Mouse (Mus musculus): ENCODE results near the gene Scyl1.

DNA sequence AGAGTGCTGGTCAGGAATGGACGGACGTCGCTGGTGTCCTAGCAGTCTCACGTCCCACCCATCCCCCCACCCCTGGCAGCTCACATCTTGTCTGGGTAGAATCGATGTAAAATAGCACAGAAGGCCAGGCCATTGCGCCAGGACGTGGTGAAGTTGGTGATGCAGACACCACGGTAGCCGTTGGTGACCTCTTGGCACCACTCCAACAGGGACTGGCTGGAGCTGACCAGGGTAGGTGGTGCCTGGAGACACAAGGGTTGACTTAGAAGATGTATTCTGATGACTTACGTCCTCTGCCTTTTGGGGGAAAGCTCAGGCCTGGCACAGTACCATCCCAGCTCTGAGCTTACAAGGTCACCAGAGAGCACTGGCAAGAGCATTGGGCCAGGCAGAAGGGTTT, 54.3 kb downstream of the Scyl1 start:
- no peak for TF ChIP-seq CTCF (IDR thresholded peaks at IDR 0.05)
- TF ChIP-seq EP300 (IDR thresholded peaks at IDR 0.05; ENCODE audit: insufficient read depth, low read depth, low read length), result no peak
- TF ChIP-seq POLR2A (IDR thresholded peaks at IDR 0.05; ENCODE audit: insufficient read depth, low read depth, low read length), result no peak
